Mouse (Mus musculus) midbrain, postnatal 0 days (tissue): ENCODE results near the gene Ubald1. TPM values are rescaled to one million over a fixed set of nuclear protein-coding genes. Genes with fewer than 3 reads are reported as not detected.

ENCODE experiments used
- ATAC-seq: fragments of 200-750 bp; cut with Nextera tagmentation; 2 replicates; pipeline ENCODE4 v1.8.0; 2017; ENCODE audit warnings: moderate number of reproducible peaks, mild to moderate bottlenecking, moderate TSS enrichment, moderate library complexity; ENCODE audit not compliant: low FRiP score
- DNase-seq: peaks from one replicate; pipeline ENCODE4 v3.0.0-alpha.2; 2015; ENCODE audit warnings: low spot score
- H3K27ac ChIP-seq: fragments of 300-500 bp; sonication (generic); 2 replicates; pipeline ENCODE4 v1.5.1; 2014; ENCODE audit warnings: low read depth, mild to moderate bottlenecking, low read length, mixed read lengths
- H3K27me3 ChIP-seq: fragments of 300-500 bp; sonication (generic); 2 replicates; pipeline ENCODE4 v1.6.1; 2014; ENCODE audit warnings: low read length, control low read depth, mixed read lengths; ENCODE audit not compliant: insufficient read depth
- H3K36me3 ChIP-seq: fragments of 300-500 bp; sonication (generic); 2 replicates; pipeline ENCODE4 v1.6.1; 2014; ENCODE audit warnings: low read length, control low read depth, mixed read lengths; ENCODE audit not compliant: insufficient read depth
- H3K4me1 ChIP-seq: fragments of 300-500 bp; sonication (generic); 2 replicates; pipeline ENCODE4 v1.6.1; 2014; ENCODE audit warnings: mild to moderate bottlenecking, control low read depth, antibody characterized with exemption, low read length, mixed read lengths; ENCODE audit not compliant: insufficient read depth
- H3K4me2 ChIP-seq: fragments of 300-500 bp; sonication (generic); 2 replicates; pipeline ENCODE4 v1.6.1; 2014; ENCODE audit warnings: low read depth, mild to moderate bottlenecking, low read length, mixed read lengths; ENCODE audit not compliant: poor library complexity, severe bottlenecking
- H3K4me3 ChIP-seq: fragments of 300-500 bp; sonication (generic); 2 replicates; pipeline ENCODE4 v1.5.1; 2014; ENCODE audit warnings: low read depth, mild to moderate bottlenecking, low read length, moderate library complexity
- H3K9ac ChIP-seq: fragments of 300-500 bp; sonication (generic); replicated peaks from 2 replicates; pipeline ENCODE4 v1.6.1; 2014; ENCODE audit warnings: mild to moderate bottlenecking, low read length, moderate library complexity, mixed read lengths; ENCODE audit not compliant: poor library complexity, severe bottlenecking
- H3K9me3 ChIP-seq: fragments of 300-500 bp; sonication (generic); 2 replicates; pipeline ENCODE4 v1.6.1; 2016; ENCODE audit warnings: low read length, control low read depth
- CTCF ChIP-seq: IDR thresholded peaks from 2 replicates; pipeline ENCODE4 v1.5.1; 2016; ENCODE audit warnings: antibody characterized with exemption, mild to moderate bottlenecking
- WGBS: fragments of 180-500 bp; shearing (Covaris S2); extraction: QIAGEN DNeasy Blood & Tissue Kit; methylation state at CpG from one replicate; pipeline ENCODE4 v1.1.7; 2014; 5-methylcytosine and 5-hydroxymethylcytosine counted together
- polyA plus RNA-seq: library from polyadenylated mRNA; unstranded; fragments of >200 nt; fragmentation: Nextera tagmentation; extraction: Ambion mirVana; gene quantifications from 2 replicates; pipeline ENCODE4 v1.2.1, GENCODE M21; 2015
- total RNA-seq: library from RNA; depleted of rRNA; stranded (reverse); fragments of >200 nt; gene quantifications from 2 replicates; pipeline ENCODE4 v1.2.3, GENCODE M21; 2014

The Ubald1 gene
- total and polyA plus RNA-seq, 2 experiments from 2014 or later = 35.0 to 79.9 TPM

- no peak for DNase-seq
- WGBS = 93% methylated on average over 8 of the region's 8 CpGs
- H3K4me3 ChIP-seq = no peak overlapping the region
- no peak overlapping the region for H3K4me2 ChIP-seq
- no peaks in the 10 kb centered on the region for H3K9me3 ChIP-seq
- no peaks in the 10 kb centered on the region for H3K4me1 ChIP-seq
- peaks cover 55% of the 10 kb centered on the region for H3K36me3 ChIP-seq
- H3K9ac ChIP-seq = no peak overlapping the region
- no peak for ATAC-seq
- no peak overlapping the region for H3K27ac ChIP-seq
- TF ChIP-seq CTCF = no peak
- H3K27me3 ChIP-seq = no peaks in the 10 kb centered on the region
These were observed 30.6 kb upstream of the Ubald1 start for GRCm38 (mm10) chr16:4910758-4911157.

GRCm38 (mm10) chr16:4909745-4910144 lies 29.6 kb upstream of the Ubald1 start:
- WGBS = 100% methylated on average over 2 of the region's 2 CpGs
- no peaks in the 10 kb centered on the region for H3K27me3 ChIP-seq
- H3K36me3 ChIP-seq = peaks cover 49% of the 10 kb centered on the region
- TF ChIP-seq CTCF = peak; percentile 69
- H3K4me2 ChIP-seq = no peak overlapping the region
- no peak overlapping the region for H3K9ac ChIP-seq
- no peaks in the 10 kb centered on the region for H3K4me1 ChIP-seq
- H3K9me3 ChIP-seq = no peaks in the 10 kb centered on the region
- no peak for ATAC-seq
- DNase-seq = no peak
- no peak overlapping the region for H3K4me3 ChIP-seq
- no peak overlapping the region for H3K27ac ChIP-seq

- H3K9me3 ChIP-seq = no peaks in the 10 kb centered on the region
- no peaks in the 10 kb centered on the region for H3K27me3 ChIP-seq
- no peak overlapping the region for H3K4me2 ChIP-seq
- 45% methylated on average over 4 of the region's 5 CpGs for WGBS
- H3K36me3 ChIP-seq = peaks cover 37% of the 10 kb centered on the region
- no peaks in the 10 kb centered on the region for H3K4me1 ChIP-seq
- DNase-seq = no peak
- no peak for TF ChIP-seq CTCF
- no peak overlapping the region for H3K4me3 ChIP-seq
- no peak for ATAC-seq
- H3K9ac ChIP-seq = no peak overlapping the region
- H3K27ac ChIP-seq = no peak overlapping the region
These were observed 27.9 kb upstream of the Ubald1 start for GRCm38 (mm10) chr16:4907972-4908371.

GRCm38 (mm10) chr16:4907386-4907785 lies 27.3 kb upstream of the Ubald1 start:
- DNase-seq = peak; percentile 29
- no peak for TF ChIP-seq CTCF
- no peak overlapping the region for H3K27ac ChIP-seq

GRCm38 (mm10) chr16:4906559-4906958 lies 26.4 kb upstream of the Ubald1 start:
- ATAC-seq (no peak), DNase-seq (no peak)
- Histone ChIP-seq H3K27ac (no peak overlapping the region), H3K36me3 (peaks cover 24% of the 10 kb centered on the region), H3K4me1 (no peaks in the 10 kb centered on the region), H3K27me3 (no peaks in the 10 kb centered on the region), H3K4me2 (no peak overlapping the region), H3K9me3 (no peaks in the 10 kb centered on the region), H3K9ac (no peak overlapping the region), H3K4me3 (no peak overlapping the region)
- no peak for TF ChIP-seq CTCF

More at GRCm38 (mm10) chr16:4907386-4907785, 27.3 kb upstream of the Ubald1 start:
- H3K4me1 ChIP-seq = no peaks in the 10 kb centered on the region
- H3K36me3 ChIP-seq = peaks cover 32% of the 10 kb centered on the region
- no peak overlapping the region for H3K4me2 ChIP-seq
- H3K4me3 ChIP-seq = no peak overlapping the region
- ATAC-seq = no peak
- WGBS = 79% methylated on average over 2 of the region's 2 CpGs
- no peak overlapping the region for H3K9ac ChIP-seq
- no peaks in the 10 kb centered on the region for H3K27me3 ChIP-seq
- H3K9me3 ChIP-seq = no peaks in the 10 kb centered on the region

- no peak for DNase-seq
- Histone ChIP-seq H3K27ac (no peak overlapping the region), H3K36me3 (peaks cover 14% of the 10 kb centered on the region), H3K9ac (no peak overlapping the region), H3K4me3 (no peak overlapping the region), H3K4me1 (no peaks in the 10 kb centered on the region), H3K4me2 (no peak overlapping the region), H3K9me3 (no peaks in the 10 kb centered on the region), H3K27me3 (no peaks in the 10 kb centered on the region)
- no peak for ATAC-seq
- no peak for TF ChIP-seq CTCF
- 66% methylated on average over 1 of the region's 1 CpGs for WGBS
These were observed 25.5 kb upstream of the Ubald1 start for GRCm38 (mm10) chr16:4905591-4905990.
